Mouse (Mus musculus) intestine, embryonic 14.5 days (tissue): Measurements from ENCODE around the gene Bet1l. TPM values are rescaled to one million over a fixed set of nuclear protein-coding genes. Genes with fewer than 3 reads are reported as not detected.
A peak's percentile ranks its signal among the peaks of the same experiment; 100 is the strongest.

ENCODE experiments used
- ATAC-seq: fragments of 200-750 bp; cut with Nextera tagmentation; replicated peaks from 2 replicates; pipeline ENCODE4 v1.8.0; 2017; ENCODE audit warnings: low read depth, moderate number of reproducible peaks, moderate TSS enrichment, moderate library complexity; ENCODE audit not compliant: low FRiP score, low TSS enrichment
- DNase-seq: peaks from one replicate; pipeline ENCODE4 v3.0.0-alpha.2; 2018; ENCODE audit warnings: low spot score
- H3K27ac ChIP-seq: fragments of 300-500 bp; sonication (generic); 2 replicates; pipeline ENCODE4 v1.5.1; 2014; ENCODE audit warnings: low read depth, mild to moderate bottlenecking, control low read depth
- H3K27me3 ChIP-seq: fragments of 300-500 bp; sonication (generic); replicated peaks from 2 replicates; pipeline ENCODE4 v1.6.1; 2014; ENCODE audit warnings: low read length, control low read depth; ENCODE audit not compliant: control insufficient read depth, insufficient read depth
- H3K36me3 ChIP-seq: fragments of 300-500 bp; sonication (generic); 2 replicates; pipeline ENCODE4 v1.6.1; 2014; ENCODE audit warnings: low read length, control low read depth; ENCODE audit not compliant: control insufficient read depth, insufficient read depth
- H3K4me1 ChIP-seq: fragments of 300-500 bp; sonication (generic); replicated peaks from 2 replicates; pipeline ENCODE4 v1.6.1; 2014; ENCODE audit warnings: low read length, control low read depth, mixed read lengths; ENCODE audit not compliant: control insufficient read depth, insufficient read depth
- H3K4me2 ChIP-seq: fragments of 300-500 bp; sonication (generic); 2 replicates; pipeline ENCODE4 v1.6.1; 2014; ENCODE audit warnings: low read length
- H3K4me3 ChIP-seq: fragments of 300-500 bp; sonication (generic); 2 replicates; pipeline ENCODE4 v1.5.1; 2014; ENCODE audit warnings: low read depth, low read length, control low read depth, mixed read lengths
- H3K9ac ChIP-seq: fragments of 300-500 bp; sonication (generic); 2 replicates; pipeline ENCODE4 v1.6.1; 2014; ENCODE audit warnings: mild to moderate bottlenecking, low read length
- H3K9me3 ChIP-seq: fragments of 300-500 bp; sonication (generic); 2 replicates; pipeline ENCODE4 v1.6.1; 2016; ENCODE audit warnings: low read length, control low read depth; ENCODE audit not compliant: control insufficient read depth
- WGBS: fragments of 180-500 bp; shearing (Covaris S2); extraction: QIAGEN DNeasy Blood & Tissue Kit; methylation state at CpG from one replicate; pipeline ENCODE4 v1.1.7; 2014; 5-methylcytosine and 5-hydroxymethylcytosine counted together
- polyA plus RNA-seq: library from polyadenylated mRNA; unstranded; fragments of >200 nt; fragmentation: Nextera tagmentation; extraction: Ambion mirVana; gene quantifications from 2 replicates; pipeline ENCODE4 v1.2.1, GENCODE M21; 2014

Bet1l gene
- polyA plus RNA-seq, 1 experiment from 2014 or later, result 42.3 TPM

GRCm38 (mm10) chr7:140855181-140855580 lies 2.2 kb downstream of the Bet1l start:
- no peak for DNase-seq
- H3K4me3 ChIP-seq, result peak overlapping the region; percentile 75
- H3K27ac ChIP-seq, result no peak overlapping the region
- ATAC-seq, result no peak
- no peaks in the 10 kb centered on the region for H3K27me3 ChIP-seq
- peak overlapping the region; percentile 99 for H3K4me2 ChIP-seq
- H3K36me3 ChIP-seq, result peaks cover 48% of the 10 kb centered on the region
- no peaks in the 10 kb centered on the region for H3K9me3 ChIP-seq
- peaks cover 20% of the 10 kb centered on the region for H3K4me1 ChIP-seq
- WGBS, result 73% methylated on average over 9 of the region's 9 CpGs
- H3K9ac ChIP-seq, result peak overlapping the region; percentile 89

- Histone ChIP-seq H3K27me3 (no peaks in the 10 kb centered on the region), H3K36me3 (peaks cover 41% of the 10 kb centered on the region), H3K9me3 (no peaks in the 10 kb centered on the region), H3K9ac (no peak overlapping the region), H3K27ac (no peak overlapping the region), H3K4me3 (no peak overlapping the region), H3K4me2 (no peak overlapping the region), H3K4me1 (peaks cover 20% of the 10 kb centered on the region)
- ATAC-seq, result no peak
- 91% methylated on average over 18 of the region's 18 CpGs for WGBS
- no peak for DNase-seq
Measured at GRCm38 (mm10) chr7:140854483-140854882, 2.9 kb downstream of the Bet1l start.

- no peak overlapping the region for H3K4me2 ChIP-seq
- WGBS, result 85% methylated on average over 9 of the region's 9 CpGs
- no peak overlapping the region for H3K27ac ChIP-seq
- H3K9ac ChIP-seq, result no peak overlapping the region
- no peaks in the 10 kb centered on the region for H3K9me3 ChIP-seq
- H3K4me1 ChIP-seq, result peaks cover 17% of the 10 kb centered on the region
- H3K27me3 ChIP-seq, result no peaks in the 10 kb centered on the region
- ATAC-seq (no peak), DNase-seq (no peak)
- H3K4me3 ChIP-seq, result no peak overlapping the region
- H3K36me3 ChIP-seq, result peaks cover 34% of the 10 kb centered on the region
Measured at GRCm38 (mm10) chr7:140853386-140853785, 4.0 kb downstream of the Bet1l start.

GRCm38 (mm10) chr7:140851916-140852315 lies 5.5 kb downstream of the Bet1l start:
- 98% methylated on average over 4 of the region's 4 CpGs for WGBS
- H3K4me3 ChIP-seq, result no peak overlapping the region
- no peaks in the 10 kb centered on the region for H3K9me3 ChIP-seq
- DNase-seq (no peak), ATAC-seq (no peak)
- H3K4me1 ChIP-seq, result peaks cover 10% of the 10 kb centered on the region
- H3K27me3 ChIP-seq, result no peaks in the 10 kb centered on the region
- H3K4me2 ChIP-seq, result no peak overlapping the region
- H3K36me3 ChIP-seq, result peaks cover 34% of the 10 kb centered on the region
- no peak overlapping the region for H3K9ac ChIP-seq
- no peak overlapping the region for H3K27ac ChIP-seq

- no peak for ATAC-seq
- peaks cover 22% of the 10 kb centered on the region for H3K36me3 ChIP-seq
- WGBS, result 93% methylated on average over 10 of the region's 10 CpGs
- no peak overlapping the region for H3K4me3 ChIP-seq
- H3K4me1 ChIP-seq, result no peaks in the 10 kb centered on the region
- DNase-seq, result no peak
- no peak overlapping the region for H3K9ac ChIP-seq
- no peaks in the 10 kb centered on the region for H3K9me3 ChIP-seq
- no peaks in the 10 kb centered on the region for H3K27me3 ChIP-seq
- no peak overlapping the region for H3K27ac ChIP-seq
- no peak overlapping the region for H3K4me2 ChIP-seq
Measured at GRCm38 (mm10) chr7:140848591-140848990, 8.8 kb downstream of the Bet1l start.

GRCm38 (mm10) chr7:140847755-140848580 lies 9.4 kb downstream of the Bet1l start, which contains the start of gene Odf3:
Gene Odf3 (plus strand): TSS chr7:140847805.
- Histone ChIP-seq H3K9ac (no peak within 1 kb of the TSS), H3K27ac (no peak within 1 kb of the TSS), H3K4me3 (no peak within 1 kb of the TSS), H3K4me2 (no peak within 1 kb of the TSS), H3K9me3 (no peaks in the 10 kb centered on the region), H3K27me3 (no peaks in the 10 kb centered on the region), H3K36me3 (peaks cover 16% of the 10 kb centered on the region), H3K4me1 (no peaks in the 10 kb centered on the region)
- ATAC-seq, result no peak
- no peak for DNase-seq
- WGBS, result 66% methylated on average over 11 of the region's 11 CpGs

- H3K4me3 ChIP-seq, result no peak overlapping the region
- ATAC-seq (no peak), DNase-seq (no peak)
- H3K9ac ChIP-seq, result no peak overlapping the region
- no peaks in the 10 kb centered on the region for H3K4me1 ChIP-seq
- 85% methylated on average over 10 of the region's 10 CpGs for WGBS
- no peak overlapping the region for H3K4me2 ChIP-seq
- peaks cover 3% of the 10 kb centered on the region; the same call in 1 of the 2 replicates for H3K36me3 ChIP-seq
- no peak overlapping the region for H3K27ac ChIP-seq
- H3K27me3 ChIP-seq, result peaks cover 8% of the 10 kb centered on the region; the same call in 1 of the 2 replicates
- no peaks in the 10 kb centered on the region for H3K9me3 ChIP-seq
Measured at GRCm38 (mm10) chr7:140846676-140847075, 10.7 kb downstream of the Bet1l start.

- 63% methylated on average over 4 of the region's 4 CpGs for WGBS
- H3K4me1 ChIP-seq, result no peaks in the 10 kb centered on the region
- no peak overlapping the region for H3K27ac ChIP-seq
- no peaks in the 10 kb centered on the region for H3K9me3 ChIP-seq
- no peak overlapping the region for H3K4me2 ChIP-seq
- H3K27me3 ChIP-seq, result peaks cover 8% of the 10 kb centered on the region; the same call in 1 of the 2 replicates
- no peaks in the 10 kb centered on the region for H3K36me3 ChIP-seq
- DNase-seq, result no peak
- no peak overlapping the region for H3K9ac ChIP-seq
- ATAC-seq, result no peak
- no peak overlapping the region for H3K4me3 ChIP-seq
Measured at GRCm38 (mm10) chr7:140845683-140846082, 11.7 kb downstream of the Bet1l start.
